Mouse (Mus musculus) MEL-GATA-1-ER (cell line): ENCODE results near the gene Carns1.
"Not testable (repeated sequence)": the region's sequence is repeated elsewhere in the genome, so short reads cannot be mapped to it uniquely, and the experiment has no call there.

Source experiments
- DNase-seq: peaks from one replicate; pipeline ENCODE4 v3.0.0-alpha.2; 2012; ENCODE audit warnings: low read depth; ENCODE audit errors: extremely low read depth

Carns1 gene

DNA sequence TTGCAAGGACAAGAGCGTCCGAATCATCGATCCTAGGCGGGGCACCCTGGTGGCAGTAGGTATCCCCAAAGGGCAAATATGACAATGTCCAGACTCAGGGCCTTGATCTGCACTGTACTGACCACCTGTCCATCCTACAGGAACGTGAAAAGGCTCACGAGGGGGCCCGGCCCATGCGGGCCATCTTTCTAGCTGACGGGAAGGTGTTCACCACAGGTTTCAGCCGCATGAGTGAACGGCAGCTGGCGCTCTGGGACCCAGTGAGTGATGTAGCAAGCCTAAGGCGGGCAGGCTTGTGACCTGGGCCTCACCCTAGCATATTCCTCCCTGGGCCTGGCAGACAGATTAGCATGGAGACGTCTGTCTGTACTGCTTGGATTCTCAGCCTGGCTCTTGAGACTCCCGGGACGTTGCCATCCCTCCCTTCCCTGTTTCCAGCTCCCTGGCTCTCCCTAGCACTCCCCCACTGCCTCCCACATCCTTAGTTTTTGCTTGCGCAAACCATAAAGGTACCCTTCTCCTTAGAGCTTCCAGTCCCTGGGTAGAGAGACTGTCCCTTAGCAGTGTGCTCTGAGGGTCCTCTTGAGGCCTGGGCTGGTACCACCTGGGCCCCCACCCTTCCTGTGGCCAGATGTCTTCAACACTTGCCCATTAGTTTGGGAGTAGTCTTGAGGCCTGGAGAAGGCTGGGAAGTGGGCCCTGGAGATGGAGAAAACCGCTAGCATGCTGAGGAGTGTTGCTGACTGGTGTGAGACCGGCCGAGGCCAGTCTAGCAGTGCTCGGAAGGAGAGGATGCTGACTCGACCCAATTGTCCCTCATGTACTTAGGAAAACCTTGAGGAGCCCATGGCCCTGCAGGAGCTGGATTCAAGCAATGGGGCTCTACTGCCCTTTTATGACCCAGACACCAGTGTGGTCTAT, 24.5 kb downstream of the Carns1 start:
- no peak for DNase-seq

- no peak for DNase-seq
Measured at GRCm38 (mm10) chr19:4149764-4150461, 25.4 kb downstream of the Carns1 start.

GRCm38 (mm10) chr19:4149283-4149682, 26.0 kb downstream of the Carns1 start:
- DNase-seq: no peak

- no peak for DNase-seq
Measured at GRCm38 (mm10) chr19:4148819-4149218, 26.5 kb downstream of the Carns1 start.

DNA sequence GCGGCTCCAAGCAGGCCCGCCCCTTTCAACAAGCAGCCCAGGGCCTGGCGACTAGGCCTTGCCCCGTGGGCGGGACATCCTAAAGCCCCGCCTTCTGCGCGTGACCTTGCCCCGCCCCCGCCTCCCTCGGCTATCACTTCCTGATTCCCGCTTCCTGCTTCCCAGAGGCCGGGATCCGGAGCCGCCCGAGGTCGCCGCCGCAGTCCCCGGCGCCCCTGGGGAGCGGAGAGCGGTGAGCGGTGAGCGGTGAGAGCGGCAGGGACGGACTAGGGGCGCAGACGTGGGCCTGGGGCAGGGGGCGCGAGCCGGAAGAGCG, 26.8 kb downstream of the Carns1 start, which contains the start of gene Coro1b:
TSS of gene Coro1b (plus strand) at position 129 of the 316 bp plus-strand sequence.
- DNase-seq: peak; percentile 66

GRCm38 (mm10) chr19:4147782-4148490, 27.3 kb downstream of the Carns1 start:
- no peak for DNase-seq

GRCm38 (mm10) chr19:4147022-4147405, 28.3 kb downstream of the Carns1 start:
- DNase-seq: no peak

DNA sequence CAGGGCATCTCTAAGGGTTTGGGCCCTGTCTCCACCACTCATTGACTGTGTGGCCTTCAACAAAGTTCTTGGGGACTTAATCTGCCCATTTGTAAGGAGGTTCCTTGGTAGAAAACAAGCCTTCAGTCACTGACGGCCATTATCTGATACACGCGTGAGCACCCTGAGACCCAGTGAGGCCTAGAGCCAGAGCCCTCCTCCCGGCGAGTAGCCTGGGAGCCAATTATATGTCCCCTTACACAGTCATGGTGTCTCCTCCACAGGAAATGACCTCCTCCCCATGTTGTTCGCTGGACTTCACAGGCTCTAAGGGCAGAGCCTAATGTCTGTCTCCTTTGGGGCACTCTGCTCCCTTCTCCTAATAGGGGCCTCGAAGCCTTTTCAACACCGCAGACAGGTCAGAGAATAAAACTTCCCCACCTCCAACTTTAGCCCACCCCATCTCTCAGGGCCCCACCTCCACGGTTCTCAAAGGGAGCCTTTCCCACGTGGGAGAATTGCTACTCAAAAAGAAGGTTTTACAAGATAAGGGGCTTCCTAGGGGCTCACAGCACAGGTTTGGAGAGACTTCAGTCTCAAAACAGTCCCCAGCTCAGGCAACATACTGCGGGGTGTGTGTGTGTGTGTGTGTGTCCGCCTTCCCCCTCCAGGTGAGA, 28.8 kb downstream of the Carns1 start:
- DNase-seq: no peak

DNA sequence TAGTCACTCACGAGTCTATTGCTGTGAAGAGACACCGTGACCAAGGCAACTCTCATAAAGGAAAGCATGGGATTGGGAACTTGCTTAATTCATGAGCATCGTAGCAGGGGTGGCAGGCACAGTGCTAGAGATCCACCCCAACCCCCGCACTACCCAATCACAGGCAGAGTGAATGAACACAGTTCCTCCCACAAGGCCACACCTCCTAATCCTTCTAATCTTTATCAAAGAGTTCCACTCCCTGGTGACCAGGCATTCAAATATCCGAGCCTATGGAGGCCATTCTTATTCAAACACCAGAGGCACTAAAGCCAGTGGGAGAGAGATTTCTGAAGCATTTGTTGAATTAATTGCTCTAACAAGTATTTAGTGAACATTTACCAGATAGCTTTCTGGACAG, 29.3 kb downstream of the Carns1 start:
- no peak for DNase-seq

DNA sequence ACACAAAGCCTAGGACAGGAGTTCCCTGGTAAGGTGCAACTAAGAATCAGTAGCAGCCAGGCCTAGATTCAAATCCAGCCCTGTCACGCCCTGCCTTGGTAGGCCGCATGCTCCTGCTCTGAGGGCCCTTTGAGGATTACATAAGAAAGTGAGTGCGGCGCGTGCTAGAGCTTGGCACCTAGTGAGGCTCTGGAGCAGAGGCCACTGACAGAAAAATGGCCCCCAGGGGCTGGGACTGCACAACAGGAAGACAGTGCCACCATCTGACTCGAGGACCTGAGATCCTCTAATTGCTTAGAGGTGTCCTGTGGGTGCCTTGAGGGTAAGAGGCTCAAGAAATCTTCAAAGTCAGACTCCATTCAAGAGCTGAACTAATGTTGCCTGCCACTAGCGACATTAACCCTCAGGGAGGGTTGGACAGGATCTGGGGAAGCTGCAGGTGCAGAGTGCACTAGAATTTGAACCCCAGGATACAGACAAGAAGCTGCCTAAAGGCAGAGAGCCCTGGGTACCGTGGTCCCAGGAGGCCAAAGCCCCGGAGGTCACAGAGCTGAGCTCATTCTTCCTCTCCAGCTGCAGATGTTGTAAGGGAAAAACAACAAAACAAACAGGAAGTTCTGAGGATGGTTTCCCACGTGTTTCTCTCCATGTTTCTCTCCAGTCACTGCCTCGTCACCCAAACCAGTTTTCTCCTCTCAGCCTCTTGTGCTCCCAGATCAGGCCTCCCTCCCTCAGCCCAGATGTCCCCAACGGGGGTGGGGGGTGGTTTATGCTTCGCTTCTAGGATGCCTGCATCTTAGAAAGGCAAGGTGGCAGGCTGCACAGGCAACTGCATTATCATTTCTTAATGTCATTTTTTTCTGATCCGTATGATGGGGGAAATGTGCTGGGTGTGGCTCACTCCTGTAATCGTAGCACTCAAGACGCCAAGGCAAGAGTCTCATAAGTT, 30.5 kb downstream of the Carns1 start:
- no peak for DNase-seq

DNA sequence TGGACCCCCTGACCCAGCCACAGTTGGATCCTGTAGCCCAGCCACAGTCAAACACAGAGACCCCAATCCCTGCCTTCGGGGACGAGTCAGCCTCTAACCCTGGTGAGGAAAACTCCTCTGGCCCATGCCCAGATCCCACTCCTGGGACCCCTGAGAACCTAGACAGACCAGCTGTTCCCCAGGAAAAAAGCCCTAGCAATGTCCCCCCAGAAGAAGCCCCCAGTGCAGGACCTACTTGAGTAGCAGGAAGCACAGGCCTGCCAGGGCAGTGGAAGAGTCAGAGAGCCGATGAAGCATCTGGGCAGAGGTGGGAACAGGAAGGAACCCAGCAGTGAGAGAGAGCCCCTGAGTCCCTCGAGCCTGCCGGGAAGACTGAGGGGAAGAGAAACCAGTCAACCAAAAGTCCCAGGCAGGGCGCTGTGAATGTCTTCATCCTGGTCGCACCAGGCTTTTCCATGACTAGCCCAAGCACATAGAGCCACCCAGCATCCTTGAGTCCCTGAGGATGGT, 31.5 kb downstream of the Carns1 start, which contains the start of gene Cabp4:
TSS of gene Cabp4 (minus strand) at position 275 of the 510 bp plus-strand sequence.
- DNase-seq: no peak

DNA sequence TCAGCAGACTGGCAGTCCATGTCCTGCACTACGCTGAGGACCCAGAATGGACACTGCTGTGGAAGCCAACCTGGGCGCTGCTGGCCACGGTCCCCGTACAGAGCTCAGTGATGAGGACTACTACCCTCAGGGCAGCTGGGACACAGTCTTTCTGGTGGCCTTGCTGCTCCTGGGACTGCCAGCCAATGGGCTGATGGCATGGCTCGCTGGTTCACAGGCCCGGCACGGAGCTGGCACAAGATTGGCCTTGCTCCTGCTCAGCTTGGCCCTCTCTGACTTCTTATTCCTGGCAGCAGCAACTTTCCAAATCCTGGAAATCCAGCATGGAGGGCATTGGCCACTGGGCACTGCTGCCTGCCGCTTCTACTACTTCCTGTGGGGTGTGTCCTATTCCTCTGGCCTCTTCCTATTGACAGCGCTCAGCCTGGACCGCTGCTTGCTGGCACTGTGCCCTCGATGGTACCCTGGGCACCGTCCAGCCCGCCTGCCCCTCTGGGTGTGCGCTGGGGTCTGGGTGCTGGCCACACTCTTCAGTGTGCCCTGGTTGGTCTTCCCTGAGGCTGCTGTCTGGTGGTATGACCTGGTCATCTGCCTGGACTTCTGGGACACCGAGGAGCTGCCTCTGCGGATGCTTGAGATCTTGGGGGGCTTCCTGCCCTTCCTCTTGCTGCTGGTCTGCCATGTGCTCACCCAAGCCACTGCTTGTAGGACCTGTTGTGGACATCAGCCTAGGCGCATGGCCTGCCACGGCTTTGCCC, 32.7 kb downstream of the Carns1 start:
- no peak for DNase-seq

- DNase-seq: no peak
Measured at GRCm38 (mm10) chr19:4140147-4140546, 35.1 kb downstream of the Carns1 start.

DNA sequence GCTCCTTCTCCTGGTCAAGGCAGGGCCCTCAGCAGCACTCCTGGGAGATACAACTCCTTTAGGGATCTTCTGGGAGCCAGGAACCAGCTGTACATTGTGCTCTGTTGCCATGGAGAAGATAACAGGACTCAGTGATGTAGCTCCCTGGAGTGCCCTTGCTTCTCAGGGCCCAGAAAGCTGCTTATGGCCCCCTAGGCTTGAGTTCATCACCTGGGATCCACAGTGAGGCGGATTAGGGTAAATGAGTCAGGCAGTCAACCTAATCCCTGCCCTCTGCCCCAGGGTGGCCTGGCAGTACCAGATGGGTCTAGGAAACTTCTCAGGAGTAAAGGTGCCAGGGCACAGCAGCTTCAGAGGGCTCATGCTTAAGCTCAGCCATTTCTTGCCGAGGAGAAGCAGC, 35.8 kb downstream of the Carns1 start, which contains the start of gene Gpr152:
TSS of gene Gpr152 (plus strand) at position 342 of the 400 bp plus-strand sequence.
- DNase-seq: no peak

- no peak for DNase-seq
Measured at GRCm38 (mm10) chr19:4137913-4138312, 37.4 kb downstream of the Carns1 start.

GRCm38 (mm10) chr19:4136463-4136862, 38.8 kb downstream of the Carns1 start:
- DNase-seq: no peak

- not testable (repeated sequence) for DNase-seq
Measured at GRCm38 (mm10) chr19:4135963-4136345, 39.3 kb downstream of the Carns1 start.

- not testable (repeated sequence) for DNase-seq
Measured at GRCm38 (mm10) chr19:4135229-4135962, 39.9 kb downstream of the Carns1 start.
